Mouse (Mus musculus): ENCODE measurements around the gene Kdr.
"Not testable (repeated sequence)": the region's sequence is repeated elsewhere in the genome, so short reads cannot be mapped to it uniquely, and the experiment has no call there.

Gene Kdr

GRCm38 (mm10) chr5:75956526-75956925 lies 21.7 kb downstream of the Kdr start:
- DNase-seq, result no peak

GRCm38 (mm10) chr5:75955876-75956275 lies 22.4 kb downstream of the Kdr start:
- DNase-seq, result no peak

- no peak for DNase-seq
Measured at GRCm38 (mm10) chr5:75954778-75955330, 23.4 kb downstream of the Kdr start.

GRCm38 (mm10) chr5:75954218-75954617 lies 24.0 kb downstream of the Kdr start:
- DNase-seq, result no peak

GRCm38 (mm10) chr5:75952131-75952795 lies 26.0 kb downstream of the Kdr start:
- no peak for DNase-seq

GRCm38 (mm10) chr5:75950866-75951265 lies 27.4 kb downstream of the Kdr start:
- no peak for DNase-seq

- DNase-seq, result no peak
Measured at GRCm38 (mm10) chr5:75945394-75945793, 32.9 kb downstream of the Kdr start.

GRCm38 (mm10) chr5:75943301-75943700 lies 35.0 kb downstream of the Kdr start:
- no peak for DNase-seq

- no peak for DNase-seq
Measured at GRCm38 (mm10) chr5:75941775-75942580, 36.3 kb downstream of the Kdr start.

- no peak for DNase-seq
Measured at GRCm38 (mm10) chr5:75939144-75939732, 39.0 kb downstream of the Kdr start.

GRCm38 (mm10) chr5:75938012-75938411 lies 40.2 kb downstream of the Kdr start:
- DNase-seq, result no peak

- DNase-seq, result no peak
Measured at GRCm38 (mm10) chr5:75936223-75936622, 42.0 kb downstream of the Kdr start.

GRCm38 (mm10) chr5:75935225-75935624 lies 43.0 kb downstream of the Kdr start:
- no peak for DNase-seq

- DNase-seq, result no peak
Measured at GRCm38 (mm10) chr5:75934201-75934600, 44.1 kb downstream of the Kdr start.

GRCm38 (mm10) chr5:75933521-75934044 lies 44.7 kb downstream of the Kdr start:
- DNase-seq, result no peak

GRCm38 (mm10) chr5:75931458-75931857 lies 46.8 kb downstream of the Kdr start:
- DNase-seq, result not testable (repeated sequence)

- no peak for DNase-seq
Measured at GRCm38 (mm10) chr5:75929960-75930359, 48.3 kb downstream of the Kdr start.

GRCm38 (mm10) chr5:75922677-75923076 lies 55.6 kb downstream of the Kdr start:
- DNase-seq, result no peak

GRCm38 (mm10) chr5:75921730-75922387 lies 56.4 kb downstream of the Kdr start:
- DNase-seq, result no peak

GRCm38 (mm10) chr5:75919601-75920000 lies 58.7 kb downstream of the Kdr start:
- DNase-seq, result no peak

GRCm38 (mm10) chr5:75918139-75918538 lies 60.1 kb downstream of the Kdr start:
- DNase-seq, result no peak

- DNase-seq, result no peak
Measured at GRCm38 (mm10) chr5:75917231-75917630, 61.0 kb downstream of the Kdr start.

GRCm38 (mm10) chr5:75906102-75906501 lies 72.2 kb downstream of the Kdr start:
- no peak for DNase-seq
